Mouse (Mus musculus): ENCODE measurements around the gene Zfp609. TPM values are rescaled to one million over a fixed set of nuclear protein-coding genes. Genes with fewer than 3 reads are reported as not detected.
"Not testable (repeated sequence)": the region's sequence is repeated elsewhere in the genome, so short reads cannot be mapped to it uniquely, and the experiment has no call there.

Zfp609 gene
- total RNA-seq, 2 experiments from 2014 or later, result 25.1 to 31.1 TPM

GRCm38 (mm10) chr9:65721161-65721566, 106.2 kb downstream of the Zfp609 start:
- peak; percentile 26 to 32 for DNase-seq

- DNase-seq, result no peak
These were observed 109.2 kb downstream of the Zfp609 start for GRCm38 (mm10) chr9:65718195-65718594.

- no peak for DNase-seq
These were observed 123.3 kb downstream of the Zfp609 start for GRCm38 (mm10) chr9:65703926-65704595.

- DNase-seq, result no peak
These were observed 124.1 kb downstream of the Zfp609 start for GRCm38 (mm10) chr9:65703241-65703640.

- peak in 1 of 2 experiments; percentile 30 for DNase-seq
These were observed 125.1 kb downstream of the Zfp609 start for GRCm38 (mm10) chr9:65702286-65702685.

- no peak for DNase-seq
These were observed 126.9 kb downstream of the Zfp609 start for GRCm38 (mm10) chr9:65700504-65700903.

- no peak for DNase-seq
These were observed 129.4 kb downstream of the Zfp609 start for GRCm38 (mm10) chr9:65697992-65698391.

- no peak for DNase-seq
These were observed 130.0 kb downstream of the Zfp609 start for GRCm38 (mm10) chr9:65697356-65697755.

- DNase-seq, result peak; percentile 52 to 54
These were observed 131.0 kb downstream of the Zfp609 start for GRCm38 (mm10) chr9:65696337-65696736.

- peak in 1 of 2 experiments; percentile 60 for DNase-seq
These were observed 131.7 kb downstream of the Zfp609 start for GRCm38 (mm10) chr9:65695646-65696045.

- no peak for DNase-seq
These were observed 134.3 kb downstream of the Zfp609 start for GRCm38 (mm10) chr9:65692959-65693603.

- no peak for DNase-seq
These were observed 134.9 kb downstream of the Zfp609 start for GRCm38 (mm10) chr9:65692466-65692865.

- not testable (repeated sequence) for DNase-seq
These were observed 137.5 kb downstream of the Zfp609 start for GRCm38 (mm10) chr9:65689869-65690268.

- no peak for DNase-seq
These were observed 142.7 kb downstream of the Zfp609 start for GRCm38 (mm10) chr9:65684704-65685103.

GRCm38 (mm10) chr9:65682994-65683393, 144.4 kb downstream of the Zfp609 start:
- DNase-seq, result no peak

- no peak for DNase-seq
These were observed 145.2 kb downstream of the Zfp609 start for GRCm38 (mm10) chr9:65682183-65682582.

- DNase-seq, result no peak
These were observed 145.8 kb downstream of the Zfp609 start for GRCm38 (mm10) chr9:65681634-65681940.

- no peak for DNase-seq
These were observed 146.3 kb downstream of the Zfp609 start for GRCm38 (mm10) chr9:65680938-65681633.

- DNase-seq, result peak in 1 of 2 experiments; percentile 69
These were observed 148.1 kb downstream of the Zfp609 start for GRCm38 (mm10) chr9:65679181-65679761.

GRCm38 (mm10) chr9:65677119-65677462, 150.3 kb downstream of the Zfp609 start:
- DNase-seq, result no peak

GRCm38 (mm10) chr9:65676358-65677118, 150.8 kb downstream of the Zfp609 start:
- DNase-seq, result peak; percentile 98 to 99

Data from adrenal gland, postnatal 36 days (tissue).